Mouse (Mus musculus) lung, postnatal 4 days (tissue): ENCODE data around the gene N4bp2.

Experiments used
- DNase-seq, 2 experiments: peaks; one replicate each; pipeline ENCODE4 v3.0.0; 2021

N4bp2 gene

DNA sequence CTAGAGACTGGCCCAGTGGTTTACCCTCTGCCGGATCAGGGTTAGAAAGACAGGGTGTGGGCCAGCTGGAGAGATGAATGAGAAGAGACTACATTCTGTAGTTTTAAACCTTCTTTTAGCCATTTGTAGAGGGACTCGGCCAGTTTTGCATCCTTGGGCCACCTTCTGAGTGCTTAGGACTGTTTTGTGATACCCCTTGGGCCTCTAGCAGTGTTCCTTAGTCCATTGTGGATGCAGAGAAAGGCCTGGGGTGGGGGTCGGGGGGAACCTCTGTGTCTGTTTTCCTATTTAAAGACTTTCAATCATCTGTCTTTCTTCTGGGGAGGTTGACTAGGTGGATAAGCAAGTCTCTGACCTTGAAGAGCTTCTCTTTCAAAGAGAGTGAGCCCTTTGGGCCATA, 101.6 kb downstream of the N4bp2 start:
- DNase-seq: no peak

DNA sequence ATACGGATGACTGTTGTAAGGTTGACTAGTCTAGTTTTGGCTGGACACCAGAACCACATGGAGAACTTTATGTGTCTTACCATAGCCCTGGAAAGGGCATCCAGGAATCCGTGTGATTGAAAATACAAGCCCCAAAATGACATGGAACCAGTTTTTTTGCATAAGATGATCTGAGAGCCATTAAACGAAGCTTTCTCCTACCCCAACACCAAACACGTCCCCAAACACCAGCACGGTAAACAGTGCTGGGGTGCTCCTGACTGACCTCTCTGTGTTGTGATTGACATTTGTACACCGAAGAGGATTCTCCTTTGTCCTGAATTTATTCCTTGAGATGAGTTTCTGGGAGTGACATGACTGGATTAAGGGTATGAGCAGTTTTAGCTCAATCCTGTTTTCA, 103.3 kb downstream of the N4bp2 start:
- DNase-seq: no peak

DNA sequence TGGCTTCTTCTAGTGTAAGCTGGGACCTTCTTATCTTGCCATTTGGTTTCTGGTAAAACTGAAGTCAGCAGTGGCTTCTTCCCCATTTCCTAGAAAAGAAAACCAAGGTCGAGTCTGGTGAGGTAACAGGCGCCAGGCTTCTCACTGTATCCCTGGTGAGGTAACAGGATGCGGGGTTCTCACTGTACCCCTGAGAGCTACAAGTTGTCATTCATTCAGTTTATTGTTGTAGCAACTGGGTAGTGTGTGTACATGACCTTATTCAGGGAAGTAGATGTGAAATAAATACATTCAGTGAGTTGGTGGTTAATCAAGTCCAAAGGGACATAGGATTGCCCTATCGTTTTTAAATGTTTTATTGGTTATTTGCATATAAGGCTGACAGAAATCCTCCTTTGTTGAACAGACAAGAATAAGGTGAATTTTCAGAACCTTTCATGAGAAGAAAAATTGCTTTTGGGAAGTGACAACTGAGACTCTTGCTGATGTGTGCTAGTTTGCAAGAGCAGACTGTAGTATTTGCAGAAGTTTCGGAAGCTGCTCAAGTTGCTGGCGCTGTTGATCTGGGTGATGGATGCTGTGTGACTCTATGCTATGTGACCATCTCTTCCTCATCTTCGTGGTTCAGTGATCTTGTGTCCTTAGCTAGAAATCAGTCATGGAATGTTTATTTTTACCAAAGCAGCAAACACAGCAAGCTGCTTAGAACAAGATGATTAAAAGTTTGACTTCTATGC, 104.2 kb downstream of the N4bp2 start:
- no peak for DNase-seq

DNA sequence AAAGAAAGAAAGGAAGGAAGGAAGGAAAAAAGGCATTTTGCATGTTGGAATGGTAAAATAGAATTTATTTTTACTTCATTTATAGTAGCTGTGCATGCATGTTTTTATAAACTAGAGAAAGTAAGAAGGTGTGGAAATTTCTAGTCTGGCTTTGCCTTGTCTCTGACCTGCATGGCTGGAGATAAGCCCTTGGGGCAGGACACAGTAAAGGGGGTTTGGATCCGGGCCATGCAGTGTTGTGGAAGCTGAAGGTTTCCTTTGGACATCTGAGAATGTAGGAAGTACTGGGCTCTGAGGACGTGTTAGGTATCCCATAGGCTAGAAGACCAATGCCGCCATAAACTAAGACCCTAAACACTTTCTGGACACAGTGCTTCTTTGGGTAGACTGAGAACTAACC, 105.1 kb downstream of the N4bp2 start:
- DNase-seq: no peak

DNA sequence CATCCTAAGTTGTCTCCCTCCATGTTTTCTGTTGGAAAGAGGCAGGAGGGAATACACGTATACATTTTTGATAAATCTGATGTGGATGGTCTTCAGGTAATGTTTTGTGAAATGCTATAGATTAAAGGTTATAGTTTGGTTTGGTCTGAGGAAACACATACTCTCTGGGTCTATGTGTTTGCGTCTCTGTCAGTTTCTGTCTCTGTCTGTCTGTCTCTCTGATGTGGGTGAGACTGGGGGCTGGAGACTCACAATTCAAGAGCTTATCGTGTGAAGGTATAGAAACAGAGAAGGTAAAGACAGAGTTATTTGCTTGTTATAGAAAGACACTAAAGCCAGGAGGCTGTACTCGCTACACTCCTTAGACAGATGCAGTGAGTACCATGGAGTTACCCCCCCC, 106.3 kb downstream of the N4bp2 start:
- DNase-seq: no peak

DNA sequence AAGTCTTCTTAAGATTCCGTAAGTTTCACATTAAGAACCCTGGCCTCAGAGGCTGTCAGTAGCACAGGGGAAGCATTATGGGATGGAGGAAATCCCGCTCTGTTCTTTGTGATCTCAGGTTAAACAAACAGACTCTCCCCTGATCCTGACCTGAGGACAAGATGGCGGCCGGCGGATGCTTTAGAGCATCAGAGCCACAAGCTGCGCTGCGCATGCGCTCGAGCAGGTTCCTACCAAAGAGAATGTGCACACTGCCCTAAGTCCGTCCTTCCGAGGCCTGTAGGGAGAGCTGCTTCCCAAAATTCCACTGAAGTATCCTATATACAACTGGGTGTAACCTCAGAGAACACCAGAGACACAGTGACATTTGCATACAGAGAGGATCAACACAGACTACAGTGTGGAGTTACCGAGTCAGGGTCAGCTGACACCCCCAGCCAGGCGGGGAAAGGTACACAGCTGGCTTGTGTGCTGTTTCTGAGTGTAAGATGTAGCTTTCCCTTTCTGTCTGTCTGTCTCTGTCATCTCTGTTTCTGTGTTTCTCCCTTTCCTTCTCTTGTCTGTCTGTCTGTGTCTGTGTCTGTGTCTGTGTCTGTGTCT, 108.1 kb downstream of the N4bp2 start:
- no peak for DNase-seq

DNA sequence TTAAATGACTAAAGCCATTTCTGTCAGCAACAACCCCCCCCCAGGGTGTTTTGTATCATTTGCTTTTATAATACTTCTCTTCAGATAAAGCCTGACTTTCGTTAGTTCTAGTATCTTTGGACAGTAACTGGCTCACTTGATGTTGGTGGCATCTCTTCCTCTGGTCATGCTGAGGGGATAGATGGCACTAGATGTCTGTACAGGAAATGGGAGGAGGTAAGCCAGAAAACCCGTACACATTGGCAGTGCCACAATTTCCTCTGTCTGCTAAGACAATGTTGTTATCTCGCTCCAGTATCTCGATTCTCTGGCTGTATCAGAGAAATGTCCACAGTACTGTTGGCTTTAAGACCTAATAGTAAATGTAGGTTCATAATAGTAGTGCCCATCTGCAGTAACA, 109.9 kb downstream of the N4bp2 start:
- DNase-seq: no peak

DNA sequence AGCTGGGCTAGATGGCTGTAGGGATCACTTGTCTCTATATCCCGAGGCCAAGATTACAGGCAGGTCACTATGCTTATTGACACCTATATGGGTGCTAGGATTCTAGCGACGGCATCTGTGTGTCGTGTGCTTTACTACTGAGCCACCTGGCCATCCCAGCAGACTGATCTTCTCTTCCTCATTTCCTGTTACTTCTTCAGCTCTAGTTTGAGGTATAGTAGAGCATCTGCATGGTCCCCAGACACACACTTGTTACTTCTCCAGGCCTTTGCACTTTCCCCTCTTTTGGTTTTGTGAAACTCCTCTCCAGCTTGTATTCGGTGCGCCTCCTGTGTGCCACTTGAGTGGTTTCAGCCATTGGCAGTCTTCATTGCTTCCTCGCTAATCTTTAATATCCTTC, 111.9 kb downstream of the N4bp2 start:
- no peak for DNase-seq

DNA sequence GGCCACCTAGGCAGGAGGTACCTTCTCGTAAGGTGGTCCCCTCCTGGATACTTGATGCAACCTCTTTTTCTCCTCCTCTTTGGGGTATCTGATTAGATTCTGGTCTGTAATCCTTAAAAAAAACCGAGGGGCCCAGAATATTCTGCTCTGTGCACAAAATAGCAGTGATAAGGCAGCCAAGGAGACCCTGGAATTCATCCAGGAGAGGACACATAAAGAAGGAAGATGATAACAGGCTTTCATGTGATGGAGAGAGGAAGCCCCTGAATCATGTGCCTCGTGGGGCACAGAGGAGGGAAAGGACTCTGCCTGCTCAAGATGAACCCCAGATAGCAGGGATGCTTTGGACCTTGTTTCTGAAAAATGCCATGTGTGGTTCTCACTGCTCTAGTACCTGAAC, 115.0 kb downstream of the N4bp2 start:
- no peak for DNase-seq
